Mouse (Mus musculus): ENCODE measurements around the gene Gm20388.

GRCm38 (mm10) chr8:120124836-120125389, 214.3 kb downstream of the Gm20388 start:
- no peak for TF ChIP-seq CTCF (IDR thresholded peaks at IDR 0.05; ENCODE audit: borderline replicate concordance, insufficient read depth, low read depth, low read length)
- no peak for TF ChIP-seq POLR2A (IDR thresholded peaks at IDR 0.05; ENCODE audit: borderline replicate concordance, insufficient read depth, low read length)
